10 mouse cellular contexts compared by ENCODE assay signal in genomic region chr8:124140868-124141431, GRCm38 (mm10).
DNase-seq lines count a peak whose midpoint lies in the region; ATAC-seq lines count a peak whose summit lies in the region.
"Had no signal": no experiment of that assay in that cellular context is flagged by ENCODE, and none has a peak within 500 bp of the region (broad histone marks: within the 10 kb centered on the region; RNA-seq: fewer than 3 reads in every experiment).

No protein-coding gene starts in this region.

- H3K4me1 ChIP-seq in embryonic facial prominence, embryonic 14.5 days (ENCODE audit: control insufficient read depth, insufficient read depth, low read length) = no peaks in the 10 kb centered on the region
- H3K4me1 ChIP-seq: embryonic facial prominence, embryonic 15.5 days; liver, embryonic 13.5 days had no signal

- no peak overlapping the region for H3K9ac ChIP-seq in embryonic facial prominence, embryonic 14.5 days (ENCODE audit: low read depth, low read length)
- H3K9ac ChIP-seq: embryonic facial prominence, embryonic 15.5 days; liver, embryonic 13.5 days had no signal

- intact Hi-C loops in heart, postnatal 36 days (cut with DNase I) = no loop called here

- no peak overlapping the region for H3K4me3 ChIP-seq in embryonic facial prominence, embryonic 14.5 days (ENCODE audit: low read depth, low read length)
- H3K4me3 ChIP-seq: embryonic facial prominence, embryonic 15.5 days; liver, embryonic 13.5 days had no signal

- no peak for ATAC-seq in embryonic facial prominence, embryonic 14.5 days (ENCODE audit: low read depth)
- no peak for ATAC-seq in CD4-positive, CD25-positive, alpha-beta regulatory T cell, adult 4 months

- WGBS in embryonic facial prominence, embryonic 14.5 days = 59% methylated on average over 20 of the region's 20 CpGs

- H3K9me3 ChIP-seq in embryonic facial prominence, embryonic 14.5 days (ENCODE audit: control insufficient read depth, low read length) = no peaks in the 10 kb centered on the region
- H3K9me3 ChIP-seq: embryonic facial prominence, embryonic 15.5 days; liver, embryonic 13.5 days had no signal

- no peak overlapping the region for H3K4me2 ChIP-seq in embryonic facial prominence, embryonic 14.5 days (ENCODE audit: low read depth, low read length)
- H3K4me2 ChIP-seq: embryonic facial prominence, embryonic 15.5 days; liver, embryonic 13.5 days had no signal

- no peaks in the 10 kb centered on the region for H3K27me3 ChIP-seq in embryonic facial prominence, embryonic 14.5 days (replicated peaks; ENCODE audit: control insufficient read depth, insufficient read depth, low read length)
- H3K27me3 ChIP-seq: embryonic facial prominence, embryonic 15.5 days; liver, embryonic 13.5 days had no signal

- peak; percentile 1 for DNase-seq in kidney, adult 11 months
- DNase-seq in kidney, postnatal 10 days = no peak
- DNase-seq in brain, adult 2 months (ENCODE audit: low read depth, low spot score) = peak; percentile 26
- peak; percentile 53 for DNase-seq in embryonic facial prominence, embryonic 14.5 days (ENCODE audit: low spot score)
- peak; percentile 25 for DNase-seq in mesoderm, embryonic 11.5 days (ENCODE audit: low read depth, low spot score)
- no peak for DNase-seq in gastrocnemius, postnatal 4 days (ENCODE audit: low spot score in 2 of 2)
- no peak for DNase-seq in heart, postnatal 36 days
- DNase-seq: liver, embryonic 13.5 days had no signal

- H3K36me3 ChIP-seq in embryonic facial prominence, embryonic 14.5 days (ENCODE audit: control insufficient read depth, insufficient read depth, low read length) = no peaks in the 10 kb centered on the region
- H3K36me3 ChIP-seq: embryonic facial prominence, embryonic 15.5 days; liver, embryonic 13.5 days had no signal

- no peak overlapping the region for H3K27ac ChIP-seq in embryonic facial prominence, embryonic 14.5 days (replicated peaks; ENCODE audit: low read depth, low read length)
- H3K27ac ChIP-seq: embryonic facial prominence, embryonic 15.5 days; liver, embryonic 13.5 days had no signal

Comparison
In these comparisons a context has a peak if more than half of its experiments do, and no peak if none do; other contexts are left out.
1. DNase-seq: peak in kidney, adult 11 months (single experiment), brain, adult 2 months (single experiment), embryonic facial prominence, embryonic 14.5 days (single experiment) and mesoderm, embryonic 11.5 days (single experiment); none in kidney, postnatal 10 days (single experiment), gastrocnemius, postnatal 4 days (0 of 2) and heart, postnatal 36 days (0 of 2).